In genomic region chr8:84774473-84774911, GRCm38 (mm10) we compare ENCODE assay signal across 7 mouse cellular contexts. TPM values are rescaled to one million over a fixed set of nuclear protein-coding genes. Genes with fewer than 3 reads are reported as not detected.
DNase-seq lines count a peak whose midpoint lies in the region; ATAC-seq and TF ChIP-seq lines count a peak whose summit lies in the region.

No protein-coding gene starts in this region.

- intact Hi-C loops in gastrocnemius, postnatal 14 days (cut with DNase I; ENCODE audit: low total_unique reads): no loop called here

- H3K9me3 ChIP-seq in intestine, postnatal 0 days (ENCODE audit: control insufficient read depth): no peaks in the 10 kb centered on the region
- no peaks in the 10 kb centered on the region for H3K9me3 ChIP-seq in midbrain, embryonic 16.5 days (replicated peaks; ENCODE audit: control insufficient read depth, low read length, poor library complexity, severe bottlenecking)

- peak; percentile 67 for DNase-seq in ovary, adult 18-20 months (ENCODE audit: low spot score)
- no peak for DNase-seq in ovary, postnatal 10 days (ENCODE audit: low spot score)
- DNase-seq in cerebellum, adult 8-10 months: peak; percentile 73
- DNase-seq in gastrocnemius, postnatal 14 days: peak; percentile 78
- no peak for DNase-seq in frontal cortex, postnatal 36 days (ENCODE audit: low spot score in 2 of 2)

- no peak overlapping the region for H3K4me3 ChIP-seq in intestine, postnatal 0 days (ENCODE audit: low read depth, low read length)
- no peak overlapping the region for H3K4me3 ChIP-seq in midbrain, embryonic 16.5 days (ENCODE audit: low read depth, low read length)

- H3K4me2 ChIP-seq in intestine, postnatal 0 days (replicated peaks; ENCODE audit: low read depth): peak overlapping the region; percentile 45
- peak overlapping the region; percentile 56 for H3K4me2 ChIP-seq in midbrain, embryonic 16.5 days (ENCODE audit: low read length)

- WGBS in intestine, postnatal 0 days: 7% methylated on average over 10 of the region's 10 CpGs
- WGBS in midbrain, embryonic 16.5 days: 3% methylated on average over 10 of the region's 10 CpGs

- no peak overlapping the region for H3K9ac ChIP-seq in intestine, postnatal 0 days (ENCODE audit: low read depth, low read length)
- no peak overlapping the region for H3K9ac ChIP-seq in midbrain, embryonic 16.5 days (ENCODE audit: low read depth, low read length)

- no peaks in the 10 kb centered on the region for H3K36me3 ChIP-seq in intestine, postnatal 0 days (ENCODE audit: control insufficient read depth, insufficient read depth)
- H3K36me3 ChIP-seq in midbrain, embryonic 16.5 days (ENCODE audit: control insufficient read depth, insufficient read depth, low read length): no peaks in the 10 kb centered on the region

- ATAC-seq in intestine, postnatal 0 days: no peak
- ATAC-seq in midbrain, embryonic 16.5 days: peak; percentile 50; the same call in 1 of the 2 replicates

- peaks cover 71% of the 10 kb centered on the region for H3K27me3 ChIP-seq in intestine, postnatal 0 days (replicated peaks; ENCODE audit: control insufficient read depth, insufficient read depth, low read length)
- peaks cover 60% of the 10 kb centered on the region for H3K27me3 ChIP-seq in midbrain, embryonic 16.5 days (ENCODE audit: control insufficient read depth, insufficient read depth, low read depth, low read length)

- H3K4me1 ChIP-seq in intestine, postnatal 0 days (replicated peaks; ENCODE audit: control insufficient read depth, insufficient read depth, low read length): 0 out of 2 replicates have a peak, but pooled peaks cover 8% of the 10 kb centered on the region
- H3K4me1 ChIP-seq in midbrain, embryonic 16.5 days (ENCODE audit: control insufficient read depth, insufficient read depth, low read length): peaks cover 29% of the 10 kb centered on the region

- no peak for TF ChIP-seq CTCF in intestine, postnatal 0 days (IDR thresholded peaks at IDR 0.05; ENCODE audit: low read depth)

- no peak overlapping the region for H3K27ac ChIP-seq in intestine, postnatal 0 days (ENCODE audit: low read depth, low read length)
- H3K27ac ChIP-seq in midbrain, embryonic 16.5 days (ENCODE audit: low read length): peak overlapping the region; percentile 85

RNA-seq across cellular contexts. Expression of gene Nfix, which starts 25.7 kb away (rescaled TPM):
- 100 to 1,000 TPM; 531 to 566 TPM for total RNA-seq in gastrocnemius, postnatal 14 days (2021)
- polyA plus RNA-seq in intestine, postnatal 0 days (2015; fragmentation: Nextera tagmentation; extraction: Ambion mirVana): 11.2 and 12.0 TPM in 2 replicates
- polyA plus RNA-seq in midbrain, embryonic 16.5 days (2015; fragmentation: Nextera tagmentation; extraction: Ambion mirVana): 44.1 and 55.4 TPM in 2 replicates

RNA-seq across cellular contexts. Expression of gene Dand5, which starts 48.1 kb away (rescaled TPM):
- 1 to 10 TPM; 6.0 to 7.2 TPM for total RNA-seq in gastrocnemius, postnatal 14 days (2021)
- 1.9 and 2.2 TPM in 2 replicates for polyA plus RNA-seq in intestine, postnatal 0 days (2015; fragmentation: Nextera tagmentation; extraction: Ambion mirVana)
- polyA plus RNA-seq in midbrain, embryonic 16.5 days (2015; fragmentation: Nextera tagmentation; extraction: Ambion mirVana): 11.7 and 12.4 TPM in 2 replicates

RNA-seq across cellular contexts. Expression of gene G430095P16Rik, which starts 51.7 kb away (rescaled TPM):
- 1 to 10 TPM in 1 of 2 experiments, under 1 TPM in 1; 0.66 to 1.1 TPM for total RNA-seq in gastrocnemius, postnatal 14 days (2021)
- 1.0 and 1.5 TPM in 2 replicates for polyA plus RNA-seq in intestine, postnatal 0 days (2015; fragmentation: Nextera tagmentation; extraction: Ambion mirVana)
- polyA plus RNA-seq in midbrain, embryonic 16.5 days (2015; fragmentation: Nextera tagmentation; extraction: Ambion mirVana): 0.80 and 1.1 TPM in 2 replicates

RNA-seq across cellular contexts. Expression of gene Gadd45gip1, which starts 56.8 kb away (rescaled TPM):
- 10 to 100 TPM; 28.4 to 28.8 TPM for total RNA-seq in gastrocnemius, postnatal 14 days (2021)
- 36.3 and 37.6 TPM in 2 replicates for polyA plus RNA-seq in intestine, postnatal 0 days (2015; fragmentation: Nextera tagmentation; extraction: Ambion mirVana)
- polyA plus RNA-seq in midbrain, embryonic 16.5 days (2015; fragmentation: Nextera tagmentation; extraction: Ambion mirVana): 35.0 and 37.4 TPM in 2 replicates

Comparison
In these comparisons a context has a peak if more than half of its experiments do, and no peak if none do; other contexts are left out.
1. DNase-seq: peak in ovary, adult 18-20 months (single experiment), cerebellum, adult 8-10 months (single experiment) and gastrocnemius, postnatal 14 days (single experiment); none in ovary, postnatal 10 days (single experiment) and frontal cortex, postnatal 36 days (0 of 2).